Mouse (Mus musculus) heart, embryonic 12.5 days (tissue): ENCODE data around the gene Syngr1. TPM values are rescaled to one million over a fixed set of nuclear protein-coding genes. Genes with fewer than 3 reads are reported as not detected.
A peak's percentile ranks its signal among the peaks of the same experiment; 100 is the strongest.
"Not testable (repeated sequence)": the region's sequence is repeated elsewhere in the genome, so short reads cannot be mapped to it uniquely, and the experiment has no call there.

Experiments
- ATAC-seq: fragments of 200-750 bp; cut with Nextera tagmentation; 2 replicates; pipeline ENCODE4 v1.8.0; 2017; ENCODE audit warnings: moderate TSS enrichment, moderate library complexity; ENCODE audit not compliant: insufficient number of reproducible peaks, low FRiP score
- H3K27ac ChIP-seq: fragments of 300-500 bp; sonication (generic); 2 replicates; pipeline ENCODE4 v1.5.1; 2016; ENCODE audit warnings: mild to moderate bottlenecking, moderate library complexity; ENCODE audit not compliant: poor library complexity, severe bottlenecking
- H3K27me3 ChIP-seq: fragments of 300-500 bp; sonication (generic); replicated peaks from 2 replicates; pipeline ENCODE4 v1.6.1; 2016; ENCODE audit warnings: mild to moderate bottlenecking, moderate library complexity
- H3K36me3 ChIP-seq: fragments of 300-500 bp; sonication (generic); 2 replicates; pipeline ENCODE4 v1.6.1; 2016; ENCODE audit warnings: mild to moderate bottlenecking, moderate library complexity
- H3K4me1 ChIP-seq: fragments of 300-500 bp; sonication (generic); replicated peaks from 2 replicates; pipeline ENCODE4 v1.6.1; 2016; ENCODE audit warnings: mild to moderate bottlenecking
- H3K4me2 ChIP-seq: fragments of 300-500 bp; sonication (generic); 2 replicates; pipeline ENCODE4 v1.6.1; 2016; ENCODE audit warnings: mild to moderate bottlenecking, moderate library complexity
- H3K4me3 ChIP-seq: fragments of 300-500 bp; sonication (generic); 2 replicates; pipeline ENCODE4 v1.5.1; 2016; ENCODE audit warnings: mild to moderate bottlenecking
- H3K9ac ChIP-seq: fragments of 300-500 bp; sonication (generic); 2 replicates; pipeline ENCODE4 v1.6.1; 2016; ENCODE audit warnings: mild to moderate bottlenecking, moderate library complexity
- H3K9me3 ChIP-seq: fragments of 300-500 bp; sonication (generic); replicated peaks from 2 replicates; pipeline ENCODE4 v1.6.1; 2016; ENCODE audit warnings: mild to moderate bottlenecking, moderate library complexity
- WGBS: fragments of 180-500 bp; shearing (Covaris S2); methylation state at CpG from one replicate; pipeline ENCODE4 v1.1.7; 2016; 5-methylcytosine and 5-hydroxymethylcytosine counted together
- polyA plus RNA-seq: library from polyadenylated mRNA; unstranded; fragments of >200 nt; fragmentation: Nextera tagmentation; extraction: Ambion mirVana; gene quantifications from 2 replicates; pipeline ENCODE4 v1.2.1, GENCODE M21; 2016

Gene Syngr1
- polyA plus RNA-seq, 1 experiment from 2014 or later: 19.0 TPM

- Histone ChIP-seq H3K9me3 (0 out of 2 replicates have a peak, but pooled peaks cover 6% of the 10 kb centered on the region), H3K27me3 (no peaks in the 10 kb centered on the region), H3K36me3 (no peaks in the 10 kb centered on the region), H3K9ac (no peak overlapping the region), H3K4me2 (no peak overlapping the region), H3K4me1 (0 out of 2 replicates have a peak, but pooled peaks cover 10% of the 10 kb centered on the region), H3K4me3 (no peak overlapping the region), H3K27ac (no peak overlapping the region)
- no peak; the same call in 1 of the 2 replicates for ATAC-seq
- 57% methylated on average over 8 of the region's 8 CpGs for WGBS
These were observed 26.0 kb downstream of the Syngr1 start for GRCm38 (mm10) chr15:80117154-80117553.

GRCm38 (mm10) chr15:80119076-80119475 lies 27.9 kb downstream of the Syngr1 start:
- H3K27me3 ChIP-seq: no peaks in the 10 kb centered on the region
- H3K4me3 ChIP-seq: no peak overlapping the region
- no peak overlapping the region for H3K9ac ChIP-seq
- WGBS: 81% methylated on average over 6 of the region's 6 CpGs
- no peak overlapping the region for H3K27ac ChIP-seq
- H3K4me2 ChIP-seq: no peak overlapping the region
- H3K36me3 ChIP-seq: no peaks in the 10 kb centered on the region
- no peaks in the 10 kb centered on the region for H3K9me3 ChIP-seq
- ATAC-seq: no peak
- 0 out of 2 replicates have a peak, but pooled peaks cover 10% of the 10 kb centered on the region for H3K4me1 ChIP-seq

- 86% methylated on average over 9 of the region's 9 CpGs for WGBS
- no peaks in the 10 kb centered on the region for H3K4me1 ChIP-seq
These were observed 30.7 kb downstream of the Syngr1 start for GRCm38 (mm10) chr15:80121721-80122325.

GRCm38 (mm10) chr15:80122431-80122830 lies 31.3 kb downstream of the Syngr1 start:
- not testable (repeated sequence) for H3K36me3 ChIP-seq, H3K4me3 ChIP-seq, ATAC-seq, H3K4me2 ChIP-seq, H3K27me3 ChIP-seq, H3K9ac ChIP-seq, H3K4me1 ChIP-seq, H3K27ac ChIP-seq, H3K9me3 ChIP-seq
- 88% methylated on average over 6 of the region's 6 CpGs for WGBS

More at GRCm38 (mm10) chr15:80121721-80122325, 30.7 kb downstream of the Syngr1 start:
- no peaks in the 10 kb centered on the region for H3K36me3 ChIP-seq
- H3K27me3 ChIP-seq: no peaks in the 10 kb centered on the region
- no peak overlapping the region for H3K27ac ChIP-seq
- H3K9me3 ChIP-seq: no peaks in the 10 kb centered on the region
- ATAC-seq: no peak
- no peak overlapping the region for H3K4me2 ChIP-seq
- no peak overlapping the region for H3K4me3 ChIP-seq
- H3K9ac ChIP-seq: no peak overlapping the region

GRCm38 (mm10) chr15:80124651-80125050 lies 33.5 kb downstream of the Syngr1 start:
- Histone ChIP-seq H3K9ac (no peak overlapping the region), H3K27me3 (no peaks in the 10 kb centered on the region), H3K36me3 (no peaks in the 10 kb centered on the region), H3K9me3 (0 out of 2 replicates have a peak, but pooled peaks cover under 1% of the 10 kb centered on the region), H3K27ac (no peak overlapping the region), H3K4me2 (no peak overlapping the region), H3K4me1 (no peaks in the 10 kb centered on the region), H3K4me3 (no peak overlapping the region)
- 71% methylated on average over 4 of the region's 4 CpGs for WGBS
- no peak for ATAC-seq

GRCm38 (mm10) chr15:80127191-80127590 lies 36.1 kb downstream of the Syngr1 start:
- no peak for ATAC-seq
- 62% methylated on average over 1 of the region's 1 CpGs for WGBS
- Histone ChIP-seq H3K4me2 (no peak overlapping the region), H3K9me3 (0 out of 2 replicates have a peak, but pooled peaks cover 3% of the 10 kb centered on the region), H3K27me3 (no peaks in the 10 kb centered on the region), H3K36me3 (no peaks in the 10 kb centered on the region), H3K4me3 (no peak overlapping the region), H3K27ac (no peak overlapping the region), H3K4me1 (no peaks in the 10 kb centered on the region; the same call in 1 of the 2 replicates), H3K9ac (no peak overlapping the region)

GRCm38 (mm10) chr15:80129982-80130381 lies 38.8 kb downstream of the Syngr1 start:
- Histone ChIP-seq H3K9ac (no peak overlapping the region), H3K27ac (no peak overlapping the region), H3K27me3 (no peaks in the 10 kb centered on the region), H3K4me1 (peaks cover 13% of the 10 kb centered on the region), H3K4me3 (no peak overlapping the region), H3K9me3 (0 out of 2 replicates have a peak, but pooled peaks cover 3% of the 10 kb centered on the region), H3K36me3 (no peaks in the 10 kb centered on the region), H3K4me2 (no peak overlapping the region)
- 88% methylated on average over 6 of the region's 6 CpGs for WGBS
- no peak for ATAC-seq

- Histone ChIP-seq H3K4me3 (no peak overlapping the region), H3K27ac (no peak overlapping the region), H3K4me2 (no peak overlapping the region), H3K9me3 (0 out of 2 replicates have a peak, but pooled peaks cover 3% of the 10 kb centered on the region), H3K4me1 (peaks cover 19% of the 10 kb centered on the region), H3K36me3 (no peaks in the 10 kb centered on the region), H3K27me3 (no peaks in the 10 kb centered on the region), H3K9ac (no peak overlapping the region)
- WGBS: 48% methylated on average over 5 of the region's 5 CpGs
- ATAC-seq: peak; percentile 23; the same call in 1 of the 2 replicates
These were observed 39.6 kb downstream of the Syngr1 start for GRCm38 (mm10) chr15:80130689-80131088.

- H3K4me3 ChIP-seq: no peak overlapping the region
- 72% methylated on average over 6 of the region's 6 CpGs for WGBS
- H3K9ac ChIP-seq: no peak overlapping the region
- no peaks in the 10 kb centered on the region for H3K27me3 ChIP-seq
- no peak overlapping the region for H3K27ac ChIP-seq
- H3K36me3 ChIP-seq: peaks cover 5% of the 10 kb centered on the region
- 0 out of 2 replicates have a peak, but pooled peaks cover 3% of the 10 kb centered on the region for H3K9me3 ChIP-seq
- H3K4me1 ChIP-seq: peaks cover 25% of the 10 kb centered on the region
- ATAC-seq: no peak
- H3K4me2 ChIP-seq: no peak overlapping the region
These were observed 40.3 kb downstream of the Syngr1 start for GRCm38 (mm10) chr15:80131421-80131820.

GRCm38 (mm10) chr15:80132452-80132851 lies 41.3 kb downstream of the Syngr1 start:
- WGBS: 75% methylated on average over 9 of the region's 9 CpGs
- Histone ChIP-seq H3K4me2 (peak overlapping the region; percentile 90), H3K36me3 (peaks cover 15% of the 10 kb centered on the region), H3K9me3 (0 out of 2 replicates have a peak, but pooled peaks cover 3% of the 10 kb centered on the region), H3K9ac (0 out of 2 replicates have a peak overlapping the region, but pooled peaks have one; percentile 88), H3K27me3 (no peaks in the 10 kb centered on the region), H3K27ac (no peak overlapping the region; the same call in 1 of the 2 replicates), H3K4me1 (peaks cover 33% of the 10 kb centered on the region), H3K4me3 (peak overlapping the region; percentile 60)
- no peak for ATAC-seq

GRCm38 (mm10) chr15:80132993-80133586 lies 42.0 kb downstream of the Syngr1 start, which contains the start of gene Tab1:
Tab1 (plus strand) TSS chr15:80133127.
- Histone ChIP-seq H3K36me3 (peaks cover 15% of the 10 kb centered on the region), H3K9me3 (0 out of 2 replicates have a peak, but pooled peaks cover 3% of the 10 kb centered on the region), H3K4me2 (peak within 1 kb of the TSS; percentile 90), H3K9ac (peak within 1 kb of the TSS; percentile 88), H3K27me3 (no peaks in the 10 kb centered on the region), H3K4me3 (peak within 1 kb of the TSS; percentile 60), H3K27ac (peak within 1 kb of the TSS; percentile 97), H3K4me1 (peaks cover 39% of the 10 kb centered on the region)
- WGBS: under 1% methylated on average over 58 of the region's 59 CpGs
- ATAC-seq: peak; percentile 93
